Mouse (Mus musculus): ENCODE data around the gene Stat4.

- TF ChIP-seq GATA1 (IDR thresholded peaks at IDR 0.05; ENCODE audit: low read length) (no peak), TAL1 (IDR thresholded peaks at IDR 0.05; ENCODE audit: low read length) (no peak)
These were observed 79.7 kb downstream of the Stat4 start for GRCm38 (mm10) chr1:52066694-52067093.

Measured in erythroblast, embryonic 14.5 days (primary cell).